9 mouse cellular contexts compared by ENCODE assay signal in genomic region chr5:133666473-133666872, GRCm38 (mm10).
DNase-seq lines count a peak whose midpoint lies in the region; ATAC-seq and TF ChIP-seq lines count a peak whose summit lies in the region.
"Had no signal": no experiment of that assay in that cellular context is flagged by ENCODE, and none has a peak within 500 bp of the region (broad histone marks: within the 10 kb centered on the region; RNA-seq: fewer than 3 reads in every experiment).

No protein-coding gene starts in this region.

- no peak for ATAC-seq in hindbrain, embryonic 16.5 days
- no peak for ATAC-seq in liver, postnatal 0 days
- no peak for ATAC-seq in stomach, postnatal 0 days (ENCODE audit: low FRiP score, low TSS enrichment)

- H3K9me3 ChIP-seq in hindbrain, embryonic 10.5 days = no peaks in the 10 kb centered on the region
- H3K9me3 ChIP-seq in hindbrain, embryonic 16.5 days (ENCODE audit: control insufficient read depth, low read length) = no peaks in the 10 kb centered on the region
- H3K9me3 ChIP-seq in ES-E14 (ENCODE audit: control insufficient read depth, insufficient read depth, low read depth, low read length) = no peaks in the 10 kb centered on the region
- no peaks in the 10 kb centered on the region for H3K9me3 ChIP-seq in liver, postnatal 0 days (ENCODE audit: low read length)
- no peaks in the 10 kb centered on the region for H3K9me3 ChIP-seq in stomach, postnatal 0 days (ENCODE audit: control insufficient read depth, low read length)
- H3K9me3 ChIP-seq: neural tube, embryonic 12.5 days had no signal

- TF ChIP-seq CTCF in liver, postnatal 0 days (IDR thresholded peaks at IDR 0.05; ENCODE audit: low read depth) = peak; percentile 38
- TF ChIP-seq CTCF in stomach, postnatal 0 days (IDR thresholded peaks at IDR 0.05; ENCODE audit: low read depth) = peak; percentile 69

- no peak overlapping the region for H3K9ac ChIP-seq in hindbrain, embryonic 16.5 days (ENCODE audit: low read depth, low read length)
- no peak overlapping the region for H3K9ac ChIP-seq in ES-E14 (ENCODE audit: insufficient read depth, low read depth, low read length, poor library complexity, severe bottlenecking)
- no peak overlapping the region for H3K9ac ChIP-seq in liver, postnatal 0 days (replicated peaks)
- H3K9ac ChIP-seq in stomach, postnatal 0 days (ENCODE audit: low read length) = no peak overlapping the region
- H3K9ac ChIP-seq: neural tube, embryonic 12.5 days had no signal

- WGBS in hindbrain, embryonic 10.5 days = 40% methylated on average over 6 of the region's 6 CpGs
- WGBS in hindbrain, embryonic 16.5 days = 40% methylated on average over 6 of the region's 6 CpGs
- WGBS in liver, postnatal 0 days (ENCODE audit: insufficient replicate concordance) = 29% methylated on average over 6 of the region's 6 CpGs
- 39% methylated on average over 6 of the region's 6 CpGs for WGBS in stomach, postnatal 0 days

- H3K27me3 ChIP-seq in hindbrain, embryonic 10.5 days (ENCODE audit: insufficient read depth, poor library complexity, severe bottlenecking) = no peaks in the 10 kb centered on the region
- H3K27me3 ChIP-seq in hindbrain, embryonic 16.5 days (replicated peaks; ENCODE audit: control insufficient read depth, insufficient read depth, low read length) = no peaks in the 10 kb centered on the region
- no peaks in the 10 kb centered on the region for H3K27me3 ChIP-seq in liver, postnatal 0 days (ENCODE audit: insufficient read depth, low read length)
- no peaks in the 10 kb centered on the region for H3K27me3 ChIP-seq in stomach, postnatal 0 days (ENCODE audit: control insufficient read depth, insufficient read depth, low read length)
- H3K27me3 ChIP-seq: neural tube, embryonic 12.5 days had no signal

- no peak for TF ChIP-seq EP300 in liver, postnatal 0 days (IDR thresholded peaks at IDR 0.05; ENCODE audit: low read depth)
- no peak for TF ChIP-seq EP300 in stomach, postnatal 0 days (optimal IDR thresholded peaks at IDR 0.05)

- H3K4me3 ChIP-seq in hindbrain, embryonic 10.5 days = no peak overlapping the region
- no peak overlapping the region for H3K4me3 ChIP-seq in hindbrain, embryonic 16.5 days (ENCODE audit: low read length)
- H3K4me3 ChIP-seq in ES-E14 (ENCODE audit: insufficient read depth in 1 of 2, low read depth in 1 of 2, low read length in 2 of 2, poor library complexity in 1 of 2, severe bottlenecking in 1 of 2) = no peak overlapping the region
- no peak overlapping the region for H3K4me3 ChIP-seq in liver, postnatal 0 days (ENCODE audit: low read depth, low read length)
- H3K4me3 ChIP-seq in stomach, postnatal 0 days (ENCODE audit: low read depth, low read length) = no peak overlapping the region
- H3K4me3 ChIP-seq: neural tube, embryonic 12.5 days had no signal

- no peaks in the 10 kb centered on the region for H3K4me1 ChIP-seq in hindbrain, embryonic 10.5 days (replicated peaks)
- no peaks in the 10 kb centered on the region for H3K4me1 ChIP-seq in hindbrain, embryonic 16.5 days (ENCODE audit: control insufficient read depth, insufficient read depth, low read depth, low read length)
- no peaks in the 10 kb centered on the region for H3K4me1 ChIP-seq in ES-E14 (ENCODE audit: control insufficient read depth in 2 of 2, insufficient read depth in 2 of 2, low read length in 2 of 2, poor library complexity in 1 of 2)
- no peaks in the 10 kb centered on the region for H3K4me1 ChIP-seq in liver, postnatal 0 days (ENCODE audit: insufficient read depth)
- no peaks in the 10 kb centered on the region for H3K4me1 ChIP-seq in stomach, postnatal 0 days (replicated peaks; ENCODE audit: control insufficient read depth, insufficient read depth)
- H3K4me1 ChIP-seq: neural tube, embryonic 12.5 days had no signal

- DNase-seq in hindbrain, embryonic 10.5 days (ENCODE audit: low spot score) = peak; percentile 49
- DNase-seq in ES-E14 (ENCODE audit: low read depth, low spot score) = peak; percentile 83
- DNase-seq in adrenal gland, postnatal 25 days = peak; percentile 68
- DNase-seq in forelimb bud, embryonic 11.5 days (ENCODE audit: low read depth, low spot score) = peak; percentile 47
- peak; percentile 32 for DNase-seq in liver, postnatal 0 days
- peak; percentile 54 for DNase-seq in stomach, postnatal 0 days (ENCODE audit: low spot score)
- no peak for DNase-seq in spleen, postnatal 14 days (ENCODE audit: low spot score in 2 of 2)

- H3K36me3 ChIP-seq in hindbrain, embryonic 10.5 days = no peaks in the 10 kb centered on the region
- no peaks in the 10 kb centered on the region for H3K36me3 ChIP-seq in hindbrain, embryonic 16.5 days (ENCODE audit: control insufficient read depth, insufficient read depth, low read length)
- no peaks in the 10 kb centered on the region for H3K36me3 ChIP-seq in ES-E14 (ENCODE audit: control insufficient read depth, insufficient read depth, low read length, poor library complexity, severe bottlenecking)
- H3K36me3 ChIP-seq in liver, postnatal 0 days (replicated peaks; ENCODE audit: insufficient read depth, low read length) = no peaks in the 10 kb centered on the region
- no peaks in the 10 kb centered on the region for H3K36me3 ChIP-seq in stomach, postnatal 0 days (ENCODE audit: control insufficient read depth, insufficient read depth, low read length)
- H3K36me3 ChIP-seq: neural tube, embryonic 12.5 days had no signal

- no peak overlapping the region for H3K4me2 ChIP-seq in hindbrain, embryonic 16.5 days (ENCODE audit: low read length)
- H3K4me2 ChIP-seq in liver, postnatal 0 days (ENCODE audit: low read depth, low read length) = no peak overlapping the region
- no peak overlapping the region for H3K4me2 ChIP-seq in stomach, postnatal 0 days (replicated peaks; ENCODE audit: low read depth)
- H3K4me2 ChIP-seq: neural tube, embryonic 12.5 days had no signal

- no peak overlapping the region for H3K27ac ChIP-seq in hindbrain, embryonic 10.5 days
- H3K27ac ChIP-seq in hindbrain, embryonic 16.5 days (ENCODE audit: low read depth, low read length) = no peak overlapping the region
- no peak overlapping the region for H3K27ac ChIP-seq in ES-E14 (ENCODE audit: insufficient read depth, low read depth, low read length, poor library complexity, severe bottlenecking)
- no peak overlapping the region for H3K27ac ChIP-seq in liver, postnatal 0 days (ENCODE audit: low read depth)
- no peak overlapping the region for H3K27ac ChIP-seq in stomach, postnatal 0 days (replicated peaks)
- H3K27ac ChIP-seq: neural tube, embryonic 12.5 days had no signal

- in situ Hi-C loops in ES-E14 (cut with MboI; ENCODE audit: low sequenced_read_pairs in 2 of 2, unreplicated experiment in 2 of 2) = no loop called here

TF ChIP-seq in ES-E14, 5 proteins besides CTCF, POLR2A, EP300 and RAD21:
- no peak for TF ChIP-seq HCFC1 (IDR thresholded peaks at IDR 0.05; ENCODE audit: borderline replicate concordance, insufficient read depth, low read length)
- 0 out of 2 replicates have a peak, but pooled peaks have one; percentile 21 for TF ChIP-seq ZC3H11A (IDR thresholded peaks at IDR 0.05; ENCODE audit: borderline replicate concordance, low read depth, low read length)
- no peak for TF ChIP-seq ZNF384 (IDR thresholded peaks at IDR 0.05; ENCODE audit: low read depth, low read length)
- TF ChIP-seq MAFK (IDR thresholded peaks at IDR 0.05; ENCODE audit: insufficient read depth, low read depth, low read length) = no peak

Comparison
In these comparisons a context has a peak if more than half of its experiments do, and no peak if none do; other contexts are left out.
1. DNase-seq: peak in hindbrain, embryonic 10.5 days (single experiment), ES-E14 (single experiment), adrenal gland, postnatal 25 days (single experiment), forelimb bud, embryonic 11.5 days (single experiment), liver, postnatal 0 days (single experiment) and stomach, postnatal 0 days (single experiment); none in spleen, postnatal 14 days (0 of 2).